Mouse (Mus musculus): ENCODE measurements at regions not wholly inside any gene's neighbourhood (a gene's known extent, or its start where the extent isn't known, plus 50 kb on each side); places are given as distances from the start of the nearest gene placed in this dataset.

DNA sequence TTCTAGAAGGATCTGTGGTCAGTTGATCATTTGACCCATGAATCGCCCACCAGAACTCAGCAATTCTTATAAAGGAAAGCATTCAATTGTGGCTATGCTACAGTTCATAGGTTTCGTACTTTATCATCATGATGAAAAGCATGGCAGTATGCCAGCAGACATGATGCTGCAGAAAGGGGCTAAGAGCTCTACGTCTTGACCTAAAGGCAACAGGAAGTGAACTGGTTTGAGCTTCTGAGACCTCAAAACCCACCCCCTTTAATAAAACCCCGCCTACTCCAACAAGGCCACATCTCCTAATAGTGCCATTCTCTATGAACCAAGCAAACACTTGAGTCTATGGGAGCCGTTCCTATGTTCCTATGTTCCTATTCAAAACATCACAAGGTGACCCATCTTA is 96.6 kb upstream of the Ercc4 start:
- no peak for TF ChIP-seq CTCF (IDR thresholded peaks at IDR 0.05; ENCODE audit: borderline replicate concordance, insufficient read depth, low read length)
- TF ChIP-seq POLR2A (IDR thresholded peaks at IDR 0.05; ENCODE audit: low read depth, low read length) = no peak
